In the genomic region with DNA sequence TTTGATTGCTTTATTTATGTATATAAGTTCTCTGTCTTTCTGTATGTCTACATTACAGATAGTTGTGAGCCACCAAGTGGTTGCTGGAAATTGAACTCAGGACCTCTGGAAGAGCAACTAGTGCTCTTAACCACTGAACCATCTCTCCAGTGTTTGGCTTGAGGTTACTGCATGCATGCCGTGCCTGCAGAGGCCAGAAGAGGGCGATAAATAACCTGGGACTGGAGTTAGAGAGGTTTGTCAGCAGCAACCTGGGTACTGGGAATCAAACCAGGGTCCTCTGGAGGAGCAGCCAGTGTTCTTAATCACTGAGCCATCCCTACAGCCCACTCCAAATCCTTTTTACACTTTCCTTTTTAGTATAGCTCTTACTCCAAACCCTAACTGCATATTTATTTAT, we compare ENCODE assay signal across 14 mouse cellular contexts. TPM values are rescaled to one million over a fixed set of nuclear protein-coding genes. Genes with fewer than 3 reads are reported as not detected.
DNase-seq lines count a peak whose midpoint lies in the region; TF ChIP-seq lines count a peak whose summit lies in the region.
"Had no signal": no experiment of that assay in that cellular context is flagged by ENCODE, and none has a peak within 500 bp of the region (broad histone marks: within the 10 kb centered on the region; RNA-seq: fewer than 3 reads in every experiment).

No protein-coding gene starts in this region.

- intact Hi-C loops in left cerebral cortex, adult 2 months (cut with DNase I), result no loop called here
- intact Hi-C loops in left cerebral cortex, postnatal 4 days (cut with DNase I), result no loop called here

- TF ChIP-seq CTCF in left cerebral cortex, adult 2 months (IDR thresholded peaks at IDR 0.05), result peak; percentile 6

- no peak for DNase-seq in left cerebral cortex, adult 2 months (ENCODE audit: extremely low spot score in 1 of 2, low spot score in 2 of 2)
- no peak for DNase-seq in left cerebral cortex, postnatal 4 days
- DNase-seq in 416B (ENCODE audit: low read depth), result peak; percentile 26
- peak; percentile 13 for DNase-seq in A20 (ENCODE audit: low read depth, low spot score)
- peak; percentile 8 for DNase-seq in T-cell, adult 2 months (ENCODE audit: low spot score)
- no peak for DNase-seq in right cerebral cortex, adult 18-20 months
- DNase-seq in left cerebral cortex, adult 8-10 months (ENCODE audit: low spot score in 2 of 2), result no peak
- DNase-seq: embryo, embryonic 11 days; kidney, adult 8-10 months; lung, postnatal 14 days; right cerebral cortex, postnatal 25 days had no signal

- H3K27ac ChIP-seq in left cerebral cortex, adult 2 months, result no peak overlapping the region
- H3K27ac ChIP-seq: forebrain, embryonic 13.5 days; midbrain, embryonic 12.5 days had no signal

- no peak overlapping the region for H3K4me3 ChIP-seq in left cerebral cortex, adult 2 months
- H3K4me3 ChIP-seq: forebrain, embryonic 13.5 days; midbrain, embryonic 12.5 days; myocyte had no signal

RNA-seq across cellular contexts. Expression of gene Metap2, which starts 19.9 kb away (rescaled TPM):
- total RNA-seq in left cerebral cortex, adult 2 months (2021), result 100 to 1,000 TPM; 111 to 126 TPM
- 100 to 1,000 TPM; 151 to 163 TPM for total RNA-seq in left cerebral cortex, postnatal 4 days (2021)
- total RNA-seq in left cerebral cortex, adult 8-10 months (2022), result 100 to 1,000 TPM; 101 to 109 (median 105) TPM

Comparison
In these comparisons a context has a peak if more than half of its experiments do, and no peak if none do; other contexts are left out.
1. DNase-seq: peak in 416B (single experiment), A20 (single experiment) and T-cell, adult 2 months (single experiment); none in left cerebral cortex, adult 2 months (0 of 2), left cerebral cortex, postnatal 4 days (single experiment), right cerebral cortex, adult 18-20 months (single experiment) and left cerebral cortex, adult 8-10 months (0 of 2).